Mouse (Mus musculus) heart, postnatal 14 days (tissue): ENCODE data around the gene H3f3a. TPM values are rescaled to one million over a fixed set of nuclear protein-coding genes. Genes with fewer than 3 reads are reported as not detected.
"Not testable (repeated sequence)": the region's sequence is repeated elsewhere in the genome, so short reads cannot be mapped to it uniquely, and the experiment has no call there.

Source experiments
- DNase-seq, 2 experiments: peaks; one replicate each; pipeline ENCODE4 v3.0.0; 2021 to 2022
- intact Hi-C: fragments of 180-260 bp; cut with DNase I; formaldehyde crosslinking; loops from one replicate; pipeline ENCODE4 v1.15.1; 2025
- long read RNA-seq, 2 experiments: library from polyadenylated mRNA; stranded (forward); transcript quantifications; one replicate each; pipeline ENCODE4 v2.0.0; 2021
- total RNA-seq, 2 experiments: library from RNA; stranded (reverse); gene quantifications; 2 replicates each; pipeline ENCODE4 v1.2.3; 2021

H3f3a gene
- total RNA-seq: 100 to 1,000 TPM; 659 to 710 TPM
- long read RNA-seq, experiment 1, transcript H3f3a-205 (4 exons, 2,841 nt): major isoform, 327 of 343 reads
- long read RNA-seq, experiment 1, partial matches to known transcripts: 6 of 343 reads
- long read RNA-seq, experiment 1, other reads (novel, unspliced or antisense): 6 of 343 reads
- long read RNA-seq, experiment 2, transcript H3f3a-205 (4 exons, 2,841 nt): major isoform, 244 of 253 reads
- long read RNA-seq, experiment 2, partial matches to known transcripts: 0 of 253 reads
- long read RNA-seq, experiment 2, other reads (novel, unspliced or antisense): 8 of 253 reads

GRCm38 (mm10) chr1:180813885-180814740, at the start of gene H3f3a:
Gene H3f3a, minus strand, starts transcription at chr1:180813943.
- intact Hi-C loops: loop anchor here (1.0 to 5.0 kb wide), 2 partner anchors 34 to 92 kb away; no protein-coding TSS in a partner anchor
- peak; percentile 90 to 94 for DNase-seq

- no peak for DNase-seq
- intact Hi-C loops: loop anchor here (5.0 kb wide), 1 partner anchor 138 kb away; no protein-coding TSS in a partner anchor
Observed at GRCm38 (mm10) chr1:180860030-180860429, 46.3 kb upstream of the H3f3a start.

- no peak for DNase-seq
- intact Hi-C loops: no loop called here
Observed at GRCm38 (mm10) chr1:180858763-180859162, 45.0 kb upstream of the H3f3a start.

- DNase-seq: peak; percentile 100
Observed at GRCm38 (mm10) chr1:180850316-180851270, 36.9 kb upstream of the H3f3a start, which contains the start of gene Sde2. Gene Sde2, plus strand, starts transcription at chr1:180851127.

GRCm38 (mm10) chr1:180849701-180850301, 36.1 kb upstream of the H3f3a start:
- peak; percentile 8 to 26 for DNase-seq
- intact Hi-C loops: loop anchor here (5.0 kb wide), 1 partner anchor 78 kb away; no protein-coding TSS in a partner anchor

More at GRCm38 (mm10) chr1:180850316-180851270, 36.9 kb upstream of the H3f3a start, which contains the start of gene Sde2:
- intact Hi-C loops: loop anchor here (5.0 kb wide), 1 partner anchor 78 kb away; no protein-coding TSS in a partner anchor

- intact Hi-C loops: loop anchor here (1.0 kb wide), 1 partner anchor 34 kb away; no protein-coding TSS in a partner anchor
- peak; percentile 63 to 71 for DNase-seq
Observed at GRCm38 (mm10) chr1:180848511-180849241, 34.9 kb upstream of the H3f3a start.

GRCm38 (mm10) chr1:180848114-180848510, 34.4 kb upstream of the H3f3a start:
- peak; percentile 69 to 76 for DNase-seq
- intact Hi-C loops: loop anchor here (1.0 kb wide), 1 partner anchor 34 kb away; no protein-coding TSS in a partner anchor

- no peak for DNase-seq
- intact Hi-C loops: no loop called here
Observed at GRCm38 (mm10) chr1:180841561-180842300, 28.0 kb upstream of the H3f3a start.

GRCm38 (mm10) chr1:180839201-180839910, 25.6 kb upstream of the H3f3a start:
- DNase-seq: no peak
- intact Hi-C loops: no loop called here

- DNase-seq: no peak
- intact Hi-C loops: no loop called here
Observed at GRCm38 (mm10) chr1:180838014-180838413, 24.3 kb upstream of the H3f3a start.

- intact Hi-C loops: no loop called here
- DNase-seq: no peak
Observed at GRCm38 (mm10) chr1:180837186-180837585, 23.4 kb upstream of the H3f3a start.

GRCm38 (mm10) chr1:180836467-180836866, 22.7 kb upstream of the H3f3a start:
- DNase-seq, intact Hi-C loops: not testable (repeated sequence)

- intact Hi-C loops: no loop called here
Observed at GRCm38 (mm10) chr1:180835273-180836015, 21.7 kb upstream of the H3f3a start.

GRCm38 (mm10) chr1:180830588-180831346, 17.0 kb upstream of the H3f3a start:
- DNase-seq: no peak
- intact Hi-C loops: no loop called here

More at GRCm38 (mm10) chr1:180835273-180836015, 21.7 kb upstream of the H3f3a start:
- no peak for DNase-seq

- no peak for DNase-seq
- intact Hi-C loops: no loop called here
Observed at GRCm38 (mm10) chr1:180830175-180830574, 16.4 kb upstream of the H3f3a start.

GRCm38 (mm10) chr1:180829775-180830174, 16.0 kb upstream of the H3f3a start:
- intact Hi-C loops: no loop called here
- no peak for DNase-seq
